Mouse (Mus musculus) midbrain, postnatal 0 days (tissue): ENCODE measurements at regions not wholly inside any gene's neighbourhood (a gene's known extent, or its start where the extent isn't known, plus 50 kb on each side); places are given as distances from the start of the nearest gene placed in this dataset.

Experiments used
- ATAC-seq: fragments of 200-750 bp; cut with Nextera tagmentation; 2 replicates; pipeline ENCODE4 v1.8.0; 2017; ENCODE audit warnings: moderate number of reproducible peaks, mild to moderate bottlenecking, moderate TSS enrichment, moderate library complexity; ENCODE audit not compliant: low FRiP score
- DNase-seq: peaks from one replicate; pipeline ENCODE4 v3.0.0-alpha.2; 2015; ENCODE audit warnings: low spot score
- H3K27ac ChIP-seq: fragments of 300-500 bp; sonication (generic); 2 replicates; pipeline ENCODE4 v1.5.1; 2014; ENCODE audit warnings: low read depth, mild to moderate bottlenecking, low read length, mixed read lengths
- H3K27me3 ChIP-seq: fragments of 300-500 bp; sonication (generic); 2 replicates; pipeline ENCODE4 v1.6.1; 2014; ENCODE audit warnings: low read length, control low read depth, mixed read lengths; ENCODE audit not compliant: insufficient read depth
- H3K36me3 ChIP-seq: fragments of 300-500 bp; sonication (generic); 2 replicates; pipeline ENCODE4 v1.6.1; 2014; ENCODE audit warnings: low read length, control low read depth, mixed read lengths; ENCODE audit not compliant: insufficient read depth
- H3K4me1 ChIP-seq: fragments of 300-500 bp; sonication (generic); 2 replicates; pipeline ENCODE4 v1.6.1; 2014; ENCODE audit warnings: mild to moderate bottlenecking, control low read depth, antibody characterized with exemption, low read length, mixed read lengths; ENCODE audit not compliant: insufficient read depth
- H3K4me2 ChIP-seq: fragments of 300-500 bp; sonication (generic); 2 replicates; pipeline ENCODE4 v1.6.1; 2014; ENCODE audit warnings: low read depth, mild to moderate bottlenecking, low read length, mixed read lengths; ENCODE audit not compliant: poor library complexity, severe bottlenecking
- H3K4me3 ChIP-seq: fragments of 300-500 bp; sonication (generic); 2 replicates; pipeline ENCODE4 v1.5.1; 2014; ENCODE audit warnings: low read depth, mild to moderate bottlenecking, low read length, moderate library complexity
- H3K9ac ChIP-seq: fragments of 300-500 bp; sonication (generic); replicated peaks from 2 replicates; pipeline ENCODE4 v1.6.1; 2014; ENCODE audit warnings: mild to moderate bottlenecking, low read length, moderate library complexity, mixed read lengths; ENCODE audit not compliant: poor library complexity, severe bottlenecking
- H3K9me3 ChIP-seq: fragments of 300-500 bp; sonication (generic); 2 replicates; pipeline ENCODE4 v1.6.1; 2016; ENCODE audit warnings: low read length, control low read depth
- CTCF ChIP-seq: IDR thresholded peaks from 2 replicates; pipeline ENCODE4 v1.5.1; 2016; ENCODE audit warnings: antibody characterized with exemption, mild to moderate bottlenecking
- WGBS: fragments of 180-500 bp; shearing (Covaris S2); extraction: QIAGEN DNeasy Blood & Tissue Kit; methylation state at CpG from one replicate; pipeline ENCODE4 v1.1.7; 2014; 5-methylcytosine and 5-hydroxymethylcytosine counted together

GRCm38 (mm10) chr17:87550518-87551164 is 85.1 kb upstream of the Epcam start:
- Histone ChIP-seq H3K36me3 (no peaks in the 10 kb centered on the region), H3K4me2 (no peak overlapping the region), H3K9me3 (no peaks in the 10 kb centered on the region), H3K9ac (no peak overlapping the region), H3K27me3 (no peaks in the 10 kb centered on the region), H3K4me1 (no peaks in the 10 kb centered on the region), H3K4me3 (no peak overlapping the region), H3K27ac (no peak overlapping the region)
- DNase-seq: no peak
- no peak for TF ChIP-seq CTCF
- no peak for ATAC-seq
- 66% methylated on average over 13 of the region's 13 CpGs for WGBS

- WGBS: 29% methylated on average over 2 of the region's 2 CpGs
- DNase-seq (no peak), ATAC-seq (no peak)
- Histone ChIP-seq H3K4me2 (no peak overlapping the region), H3K36me3 (no peaks in the 10 kb centered on the region), H3K4me1 (no peaks in the 10 kb centered on the region), H3K27ac (no peak overlapping the region), H3K4me3 (no peak overlapping the region), H3K27me3 (no peaks in the 10 kb centered on the region), H3K9ac (no peak overlapping the region), H3K9me3 (no peaks in the 10 kb centered on the region)
- TF ChIP-seq CTCF: no peak
Measured at GRCm38 (mm10) chr17:87554561-87554960, 81.2 kb upstream of the Epcam start.

GRCm38 (mm10) chr17:87558419-87558818 is 77.4 kb upstream of the Epcam start:
- no peak for TF ChIP-seq CTCF
- no peak for ATAC-seq
- H3K9me3 ChIP-seq: no peaks in the 10 kb centered on the region
- no peaks in the 10 kb centered on the region for H3K36me3 ChIP-seq
- H3K4me2 ChIP-seq: no peak overlapping the region
- no peak for DNase-seq
- H3K4me3 ChIP-seq: no peak overlapping the region
- no peak overlapping the region for H3K9ac ChIP-seq
- H3K27ac ChIP-seq: no peak overlapping the region
- no peaks in the 10 kb centered on the region for H3K4me1 ChIP-seq
- H3K27me3 ChIP-seq: no peaks in the 10 kb centered on the region
- 17% methylated on average over 2 of the region's 2 CpGs for WGBS

GRCm38 (mm10) chr17:87559641-87560040 is 76.1 kb upstream of the Epcam start:
- no peaks in the 10 kb centered on the region for H3K4me1 ChIP-seq
- no peak overlapping the region for H3K27ac ChIP-seq
- H3K9ac ChIP-seq: no peak overlapping the region
- no peak for ATAC-seq
- no peak overlapping the region for H3K4me3 ChIP-seq
- no peak for DNase-seq
- H3K36me3 ChIP-seq: no peaks in the 10 kb centered on the region
- H3K27me3 ChIP-seq: no peaks in the 10 kb centered on the region
- no peak overlapping the region for H3K4me2 ChIP-seq
- WGBS: 94% methylated on average over 10 of the region's 10 CpGs
- no peak for TF ChIP-seq CTCF
- no peaks in the 10 kb centered on the region for H3K9me3 ChIP-seq

- no peak overlapping the region for H3K4me3 ChIP-seq
- no peak overlapping the region for H3K4me2 ChIP-seq
- ATAC-seq (no peak), DNase-seq (no peak)
- WGBS: 91% methylated on average over 7 of the region's 7 CpGs
- no peaks in the 10 kb centered on the region for H3K27me3 ChIP-seq
- no peaks in the 10 kb centered on the region for H3K4me1 ChIP-seq
- TF ChIP-seq CTCF: no peak
- no peaks in the 10 kb centered on the region for H3K36me3 ChIP-seq
- H3K9me3 ChIP-seq: no peaks in the 10 kb centered on the region
- no peak overlapping the region for H3K27ac ChIP-seq
- H3K9ac ChIP-seq: no peak overlapping the region
Measured at GRCm38 (mm10) chr17:87560923-87561322, 74.9 kb upstream of the Epcam start.

- ATAC-seq (no peak), DNase-seq (no peak)
- no peak overlapping the region for H3K27ac ChIP-seq
- WGBS: 70% methylated on average over 5 of the region's 5 CpGs
- H3K9ac ChIP-seq: no peak overlapping the region
- no peak overlapping the region for H3K4me2 ChIP-seq
- H3K4me3 ChIP-seq: no peak overlapping the region
- no peak for TF ChIP-seq CTCF
- peaks cover 7% of the 10 kb centered on the region for H3K4me1 ChIP-seq
- no peaks in the 10 kb centered on the region for H3K27me3 ChIP-seq
- no peaks in the 10 kb centered on the region for H3K36me3 ChIP-seq
- H3K9me3 ChIP-seq: no peaks in the 10 kb centered on the region
Measured at GRCm38 (mm10) chr17:87563375-87563774, 72.4 kb upstream of the Epcam start.
